Mouse (Mus musculus) large intestine, adult 2 months (tissue): ENCODE measurements around the gene Rhag. TPM values are rescaled to one million over a fixed set of nuclear protein-coding genes. Genes with fewer than 3 reads are reported as not detected.

Source experiments
- DNase-seq: peaks from one replicate; pipeline ENCODE4 v3.0.0-alpha.2; 2012; ENCODE audit warnings: low read depth, low spot score
- WGBS: fragments of 180-500 bp; shearing (Covaris S2); methylation state at CpG from one replicate; pipeline ENCODE4 v1.1.7; 2018; 5-methylcytosine and 5-hydroxymethylcytosine counted together
- polyA plus RNA-seq: library from polyadenylated mRNA; depleted of rRNA; stranded (reverse); fragments of >200 nt; gene quantifications from 2 replicates; pipeline ENCODE4 v1.2.3, GENCODE M21; 2012; rRNA removed

Gene Rhag
- polyA plus RNA-seq, 1 experiment = not detected

DNA sequence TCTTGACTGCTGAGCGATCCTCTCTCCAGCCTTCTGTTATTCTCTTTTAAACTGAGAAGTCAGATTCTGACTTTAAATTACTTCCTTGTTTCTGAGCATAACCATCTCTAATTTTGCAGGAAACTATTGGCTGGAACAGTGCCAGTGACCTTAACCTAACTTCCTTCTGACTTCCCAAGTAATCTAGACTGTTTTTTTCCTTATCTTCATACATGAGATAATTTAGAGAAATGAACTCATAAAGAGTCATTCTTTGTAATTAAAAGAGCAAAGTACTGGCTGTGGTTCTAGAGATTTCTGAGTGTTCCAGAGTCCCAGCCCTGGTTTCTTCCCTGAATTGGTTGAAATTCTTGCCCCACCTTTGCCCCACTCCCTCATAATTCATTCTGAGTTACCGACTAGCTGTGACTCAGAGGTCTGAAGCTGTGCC, 62.7 kb downstream of the Rhag start:
- peak; percentile 91 for DNase-seq
- WGBS = 14% methylated on average over 2 of the region's 2 CpGs

DNA sequence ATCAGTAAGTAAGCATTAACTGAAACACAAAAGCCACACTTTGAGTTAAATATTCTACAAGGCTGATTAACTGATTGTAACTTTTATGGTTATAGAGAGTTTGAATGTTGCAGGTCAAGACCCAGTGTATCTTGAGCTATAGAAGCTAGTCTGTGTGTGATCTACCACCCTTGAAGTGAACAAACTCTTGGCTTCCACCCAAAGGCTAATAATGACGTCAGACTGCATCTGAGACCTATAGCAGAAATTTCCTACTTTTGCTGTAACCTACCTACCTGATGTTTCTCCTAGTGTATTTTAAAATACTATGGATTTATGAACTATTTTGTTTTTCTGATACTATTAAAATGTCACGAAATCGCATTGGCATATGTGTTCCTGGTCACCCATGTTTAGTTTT, 63.8 kb downstream of the Rhag start:
- WGBS = 71% methylated on average over 3 of the region's 3 CpGs
- no peak for DNase-seq

DNA sequence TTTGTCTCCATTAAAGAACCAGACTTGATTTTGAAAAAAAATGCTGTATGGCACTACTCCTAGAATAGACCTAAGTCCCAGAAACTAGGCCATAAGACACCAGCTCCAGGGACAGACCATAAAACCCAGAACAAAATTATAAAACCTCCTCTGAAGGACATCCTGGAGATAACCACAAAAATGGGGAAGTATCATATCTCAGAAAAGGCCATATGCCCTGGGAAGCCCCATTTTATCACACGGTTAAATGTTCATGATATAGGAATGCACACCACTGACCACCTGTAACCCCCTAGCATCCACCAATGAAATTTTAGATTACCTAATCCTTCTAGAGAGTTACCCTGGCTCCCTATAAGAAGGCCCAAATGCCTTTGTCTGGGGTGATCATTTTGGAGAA, 64.6 kb downstream of the Rhag start:
- WGBS = 51% methylated on average over 1 of the region's 1 CpGs
- DNase-seq = no peak

DNA sequence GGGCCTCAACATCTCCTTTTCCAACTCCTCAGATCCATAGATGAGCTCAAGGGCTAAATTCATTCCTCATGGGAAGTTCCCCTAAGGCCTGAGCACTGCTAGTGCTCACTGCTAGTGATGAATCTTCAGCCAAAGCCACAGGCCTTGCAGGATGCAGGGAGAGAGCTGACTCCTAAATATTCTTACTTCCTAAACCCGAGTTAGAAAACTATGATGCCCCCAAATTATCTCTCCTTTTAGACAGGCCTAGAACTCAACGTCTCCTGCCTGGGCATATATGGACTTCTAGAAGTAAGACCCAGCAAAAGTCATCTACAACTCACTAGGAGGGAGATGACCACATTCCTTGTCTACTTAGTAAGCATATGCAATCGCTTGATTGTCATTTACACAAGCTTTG, 66.8 kb downstream of the Rhag start:
- WGBS = 16% methylated on average over 3 of the region's 3 CpGs

DNA sequence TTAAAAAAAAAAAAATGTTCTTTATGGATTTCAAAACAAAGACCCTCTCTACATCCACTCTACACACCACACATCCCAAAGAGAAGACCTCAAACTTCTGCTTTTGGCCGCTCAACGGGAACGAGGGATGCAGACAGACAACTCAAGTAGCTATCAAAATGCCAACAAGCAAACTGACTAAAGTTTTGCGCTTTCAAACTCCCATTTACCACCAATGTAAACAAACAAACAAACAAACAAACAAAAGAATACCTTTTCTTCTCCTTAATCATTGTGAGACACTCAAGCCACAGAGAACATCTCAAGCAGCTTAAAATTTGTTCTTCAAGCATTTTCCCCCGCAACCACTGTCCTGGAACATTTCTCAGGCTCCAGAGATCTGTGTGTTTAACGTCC, 68.6 kb downstream of the Rhag start:
- 10% methylated on average over 6 of the region's 6 CpGs for whole genome bisulfite sequencing
- DNase-seq = no peak

More for the DNA sequence above, 66.8 kb downstream of the Rhag start:
- DNase-seq = no peak

- WGBS = under 1% methylated on average over 40 of the region's 40 CpGs
- no peak for DNase-seq
These were observed 69.2 kb downstream of the Rhag start, which contains the start of gene 9130008F23Rik for GRCm38 (mm10) chr17:40879924-40880691. 9130008F23Rik (minus strand) TSS chr17:40880559.

DNA sequence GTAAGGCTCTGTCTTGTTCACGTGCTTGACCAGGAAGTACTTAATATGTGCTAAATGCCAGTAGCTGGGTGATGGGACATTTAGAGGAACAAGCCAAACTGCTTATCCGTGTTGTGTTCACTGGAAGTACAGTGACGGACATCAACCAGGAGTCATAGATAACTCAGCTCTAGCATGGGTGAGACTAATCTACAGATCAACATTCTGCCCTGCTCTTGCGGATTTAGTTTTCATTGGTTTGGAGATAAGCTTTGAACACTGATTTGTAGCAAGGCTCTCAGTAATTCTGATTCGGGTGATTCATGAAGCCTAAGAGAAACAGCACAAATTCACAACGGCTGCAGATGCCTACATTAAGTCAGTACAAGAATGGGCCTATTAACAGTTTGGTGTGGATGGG, 71.2 kb downstream of the Rhag start:
- WGBS = 93% methylated on average over 6 of the region's 6 CpGs
- DNase-seq = no peak

- WGBS = 29% methylated on average over 4 of the region's 4 CpGs
- DNase-seq = no peak
These were observed 74.2 kb downstream of the Rhag start for GRCm38 (mm10) chr17:40885155-40885554.

- DNase-seq = no peak
- 79% methylated on average over 4 of the region's 4 CpGs for WGBS
These were observed 77.1 kb downstream of the Rhag start for GRCm38 (mm10) chr17:40887849-40888536.

Other genes starting within 250 kb of the Rhag start
- gene Esp6, start 249.6 kb upstream of the Rhag start, polyA plus RNA-seq = not detected in 2 replicates
- not detected in 2 replicates for gene Esp4, start 212.5 kb upstream of the Rhag start, polyA plus RNA-seq
- gene Esp3, start 179.1 kb upstream of the Rhag start, polyA plus RNA-seq = not detected in 2 replicates
- not detected in 2 replicates for gene Esp1, start 84.0 kb upstream of the Rhag start, polyA plus RNA-seq
- gene Crisp2, start 4.1 kb upstream of the Rhag start, polyA plus RNA-seq = not detected in 2 replicates
- gene 9130008F23Rik, start 69.4 kb downstream of the Rhag start, polyA plus RNA-seq = 9.9 and 14.8 TPM in 2 replicates
- gene Glyatl3, start 103.2 kb downstream of the Rhag start, polyA plus RNA-seq = not detected in 2 replicates
- gene Mut, start 123.6 kb downstream of the Rhag start, polyA plus RNA-seq = 6.7 and 10.5 TPM in 2 replicates
- 1.0 and 1.5 TPM in 2 replicates for gene Cenpq, start 123.9 kb downstream of the Rhag start, polyA plus RNA-seq